Mouse (Mus musculus): ENCODE data around the gene Hlx. TPM values are rescaled to one million over a fixed set of nuclear protein-coding genes. Genes with fewer than 3 reads are reported as not detected.

The Hlx gene
- total RNA-seq, 2 experiments from 2014 or later, result 22.9 to 24.1 TPM

GRCm38 (mm10) chr1:184677641-184678040, 54.8 kb downstream of the Hlx start:
- intact Hi-C loops (cut with DNase I; ENCODE audit: low total_unique reads), result no loop called here

More at GRCm38 (mm10) chr1:184677641-184678040, 54.8 kb downstream of the Hlx start:
- no peak for DNase-seq

Other genes with a start within 250 kb of the Hlx start
- gene Marc1, start 78.7 kb upstream of the Hlx start, total RNA-seq (2021), result under 1 TPM in 1 of 2 experiments, not detected in 1; 0.13 TPM
- gene Marc2, start 113.8 kb upstream of the Hlx start, total RNA-seq (2021), result 100 to 1,000 TPM; 136 to 145 TPM
- gene C130074G19Rik, start 150.6 kb upstream of the Hlx start, total RNA-seq (2021), result 10 to 100 TPM; 25.9 to 31.8 TPM